In the genomic region with DNA sequence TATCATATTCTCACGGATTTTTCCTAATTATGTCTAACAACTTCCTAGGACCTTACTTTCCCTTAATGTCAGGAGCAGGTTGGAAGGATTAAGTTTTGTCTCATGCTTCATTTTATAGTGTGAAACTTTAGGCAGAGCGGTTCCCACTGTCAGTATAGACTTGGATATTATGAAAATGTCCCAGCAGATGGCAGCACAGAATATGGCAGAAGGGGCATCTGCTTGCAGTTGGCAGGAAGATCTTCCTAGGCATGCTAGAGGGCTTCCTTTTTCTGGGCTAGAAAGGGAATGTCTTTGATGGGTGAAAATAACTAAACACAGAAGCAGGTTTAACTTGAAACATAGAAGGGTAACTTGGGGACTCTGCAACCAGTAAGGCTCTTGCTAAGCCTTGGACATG, we compare ENCODE assay signal across 8 mouse cellular contexts.
DNase-seq lines count a peak whose midpoint lies in the region; ATAC-seq lines count a peak whose summit lies in the region.

No protein-coding gene starts in this region.

- no peak overlapping the region for H3K4me2 ChIP-seq in hindbrain, embryonic 11.5 days (replicated peaks; ENCODE audit: low read depth, low read length)
- H3K4me2 ChIP-seq in hindbrain, embryonic 12.5 days (replicated peaks), result no peak overlapping the region

- no peaks in the 10 kb centered on the region for H3K4me1 ChIP-seq in hindbrain, embryonic 11.5 days (replicated peaks; ENCODE audit: control insufficient read depth, insufficient read depth, low read length)
- no peaks in the 10 kb centered on the region for H3K4me1 ChIP-seq in hindbrain, embryonic 12.5 days

- H3K36me3 ChIP-seq in hindbrain, embryonic 11.5 days (ENCODE audit: control insufficient read depth, insufficient read depth, low read length), result no peaks in the 10 kb centered on the region
- H3K36me3 ChIP-seq in hindbrain, embryonic 12.5 days, result no peaks in the 10 kb centered on the region

- DNase-seq in hindbrain, embryonic 11.5 days (ENCODE audit: low spot score), result peak; percentile 12
- peak; percentile 3 for DNase-seq in ES-CJ7 (ENCODE audit: low read depth, low spot score)
- peak; percentile 76 to 78 for DNase-seq in left cerebral cortex, postnatal 14 days (ENCODE audit: low spot score in 2 of 2)
- DNase-seq in thymus, postnatal 14 days, result no peak
- DNase-seq in lung, postnatal 4 days, result no peak
- no peak for DNase-seq in gastrocnemius, adult 18-20 months (ENCODE audit: low spot score)

- no peaks in the 10 kb centered on the region for H3K9me3 ChIP-seq in hindbrain, embryonic 11.5 days (ENCODE audit: control insufficient read depth, low read length)
- no peaks in the 10 kb centered on the region for H3K9me3 ChIP-seq in hindbrain, embryonic 12.5 days (replicated peaks)

- 66% methylated on average over 2 of the region's 2 CpGs for WGBS in hindbrain, embryonic 11.5 days
- WGBS in hindbrain, embryonic 12.5 days, result 68% methylated on average over 2 of the region's 2 CpGs

- H3K9ac ChIP-seq in hindbrain, embryonic 11.5 days (ENCODE audit: low read depth, low read length), result no peak overlapping the region
- no peak overlapping the region for H3K9ac ChIP-seq in hindbrain, embryonic 12.5 days

- no peak overlapping the region for H3K4me3 ChIP-seq in hindbrain, embryonic 11.5 days (ENCODE audit: low read depth, low read length)
- H3K4me3 ChIP-seq in hindbrain, embryonic 12.5 days, result no peak overlapping the region

- intact Hi-C loops in left cerebral cortex, postnatal 14 days (cut with DNase I), result loop anchor here (10.0 kb wide), 1 partner anchor 999 kb away; no protein-coding TSS in a partner anchor

- no peak overlapping the region for H3K27ac ChIP-seq in hindbrain, embryonic 11.5 days (ENCODE audit: low read depth, low read length)
- no peak overlapping the region for H3K27ac ChIP-seq in hindbrain, embryonic 12.5 days

- no peak for ATAC-seq in hindbrain, embryonic 11.5 days (ENCODE audit: low FRiP score)
- no peak for ATAC-seq in hindbrain, embryonic 12.5 days (ENCODE audit: low FRiP score)
- 0 out of 2 replicates have a peak, but pooled peaks have one; percentile 52 for ATAC-seq in common myeloid progenitor, adult 5-6 weeks (replicated peaks; ENCODE audit: low read depth, poor library complexity, severe bottlenecking)

- no peaks in the 10 kb centered on the region for H3K27me3 ChIP-seq in hindbrain, embryonic 11.5 days (ENCODE audit: control insufficient read depth, insufficient read depth, low read length)
- H3K27me3 ChIP-seq in hindbrain, embryonic 12.5 days, result no peaks in the 10 kb centered on the region

Comparison
In these comparisons a context has a peak if more than half of its experiments do, and no peak if none do; other contexts are left out.
1. DNase-seq: peak in hindbrain, embryonic 11.5 days (single experiment), ES-CJ7 (single experiment) and left cerebral cortex, postnatal 14 days (2 of 2); none in thymus, postnatal 14 days (single experiment), lung, postnatal 4 days (0 of 2) and gastrocnemius, adult 18-20 months (single experiment).